Mouse (Mus musculus) midbrain, embryonic 15.5 days (tissue): ENCODE measurements around the gene Fcgbp. TPM values are rescaled to one million over a fixed set of nuclear protein-coding genes. Genes with fewer than 3 reads are reported as not detected.

Experiments used
- ATAC-seq: fragments of 200-750 bp; cut with Nextera tagmentation; replicated peaks from 2 replicates; pipeline ENCODE4 v1.8.0; 2017; ENCODE audit warnings: moderate TSS enrichment
- H3K27ac ChIP-seq: fragments of 300-500 bp; sonication (generic); 2 replicates; pipeline ENCODE4 v1.5.1; 2015; ENCODE audit warnings: mild to moderate bottlenecking, inconsistent platforms
- H3K27me3 ChIP-seq: fragments of 300-500 bp; sonication (generic); replicated peaks from 2 replicates; pipeline ENCODE4 v1.6.1; 2015; ENCODE audit warnings: inconsistent platforms
- H3K36me3 ChIP-seq: fragments of 300-500 bp; sonication (generic); replicated peaks from 2 replicates; pipeline ENCODE4 v1.6.1; 2015; ENCODE audit warnings: inconsistent platforms
- H3K4me1 ChIP-seq: fragments of 300-500 bp; sonication (generic); 2 replicates; pipeline ENCODE4 v1.6.1; 2015; ENCODE audit warnings: inconsistent platforms
- H3K4me2 ChIP-seq: fragments of 300-500 bp; sonication (generic); 2 replicates; pipeline ENCODE4 v1.6.1; 2015; ENCODE audit warnings: inconsistent platforms, mild to moderate bottlenecking, moderate library complexity
- H3K4me3 ChIP-seq: fragments of 300-500 bp; sonication (generic); 2 replicates; pipeline ENCODE4 v1.5.1; 2015; ENCODE audit warnings: mild to moderate bottlenecking, inconsistent platforms
- H3K9ac ChIP-seq: fragments of 300-500 bp; sonication (generic); 2 replicates; pipeline ENCODE4 v1.6.1; 2015; ENCODE audit warnings: mild to moderate bottlenecking, inconsistent platforms
- H3K9me3 ChIP-seq: fragments of 300-500 bp; sonication (generic); 2 replicates; pipeline ENCODE4 v1.6.1; 2016; ENCODE audit warnings: inconsistent platforms
- WGBS: fragments of 180-500 bp; shearing (Covaris S2); methylation state at CpG from one replicate; pipeline ENCODE4 v1.1.7; 2015; ENCODE audit warnings: mixed read lengths; 5-methylcytosine and 5-hydroxymethylcytosine counted together
- polyA plus RNA-seq: library from polyadenylated mRNA; unstranded; fragments of >200 nt; fragmentation: Nextera tagmentation; extraction: Ambion mirVana; gene quantifications from 2 replicates; pipeline ENCODE4 v1.2.1, GENCODE M21; 2015

The Fcgbp gene
- polyA plus RNA-seq: 0.51 and 0.66 TPM in 2 replicates

- Histone ChIP-seq H3K9ac (no peak within 1 kb of the TSS), H3K4me1 (no peaks in the 10 kb centered on the region), H3K27ac (no peak within 1 kb of the TSS), H3K4me2 (no peak within 1 kb of the TSS), H3K4me3 (no peak within 1 kb of the TSS), H3K9me3 (no peaks in the 10 kb centered on the region), H3K27me3 (no peaks in the 10 kb centered on the region), H3K36me3 (no peaks in the 10 kb centered on the region)
- 88% methylated on average over 21 of the region's 21 CpGs for WGBS
- no peak for ATAC-seq
Observed at GRCm38 (mm10) chr7:28070531-28071298, at the start of gene Fcgbp. Gene Fcgbp, plus strand, starts transcription at chr7:28071236.

DNA sequence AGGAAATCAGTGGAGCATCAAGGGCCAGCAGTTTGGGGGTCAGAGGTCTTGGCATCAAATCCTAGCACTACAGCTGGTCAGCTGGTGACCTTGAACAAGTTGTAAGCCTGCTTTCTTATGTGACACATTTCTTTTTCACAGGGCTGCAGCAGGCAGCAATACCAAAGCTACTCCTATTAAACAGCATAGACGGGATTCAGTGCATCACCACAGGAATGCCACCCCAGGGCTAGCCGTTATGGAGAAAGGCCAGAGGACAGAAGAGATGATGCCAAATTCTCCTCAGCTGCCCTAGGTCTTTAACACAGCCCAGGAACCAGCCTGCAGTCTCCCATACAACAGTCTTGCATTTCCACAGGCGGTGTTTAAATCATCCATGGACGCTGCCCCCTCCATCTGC lies 26.5 kb upstream of the Fcgbp start:
- Histone ChIP-seq H3K36me3 (peaks cover 67% of the 10 kb centered on the region), H3K4me1 (peaks cover 10% of the 10 kb centered on the region), H3K4me3 (no peak overlapping the region), H3K9ac (no peak overlapping the region), H3K4me2 (no peak overlapping the region), H3K27ac (no peak overlapping the region), H3K9me3 (no peaks in the 10 kb centered on the region), H3K27me3 (no peaks in the 10 kb centered on the region)
- no peak for ATAC-seq
- WGBS: 87% methylated on average over 4 of the region's 4 CpGs

- Histone ChIP-seq H3K4me3 (peak within 1 kb of the TSS; percentile 90), H3K27ac (peak within 1 kb of the TSS; percentile 61; the same call in 1 of the 2 replicates), H3K4me1 (peaks cover 13% of the 10 kb centered on the region), H3K9ac (peak within 1 kb of the TSS; percentile 88), H3K36me3 (peaks cover 38% of the 10 kb centered on the region), H3K27me3 (no peaks in the 10 kb centered on the region), H3K9me3 (no peaks in the 10 kb centered on the region), H3K4me2 (peak within 1 kb of the TSS; percentile 82)
- under 1% methylated on average over 52 of the region's 52 CpGs for WGBS
- peak; percentile 97 for ATAC-seq
Observed at GRCm38 (mm10) chr7:28049476-28050409, 21.3 kb upstream of the Fcgbp start, which contains the start of gene Psmc4. Gene Psmc4, minus strand, starts transcription at chr7:28050101.

DNA sequence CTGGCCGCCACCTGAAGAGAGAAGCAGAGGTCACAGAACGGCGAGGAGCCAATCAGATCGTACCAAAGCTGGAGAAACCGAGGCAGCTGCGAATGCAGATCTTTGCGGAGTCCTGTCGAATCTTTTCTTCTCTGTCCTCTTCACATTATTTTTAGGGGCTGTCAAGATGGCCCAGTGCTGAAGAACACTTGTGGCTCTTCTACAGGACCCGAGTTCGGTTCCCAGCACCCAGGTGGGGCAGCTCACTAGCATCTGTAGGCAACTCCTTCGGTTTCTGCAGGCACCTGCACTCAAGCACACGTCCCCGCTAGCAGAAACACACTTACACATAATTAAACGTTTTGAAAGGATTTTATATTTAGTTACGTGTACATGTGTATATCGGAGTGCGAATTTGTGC lies 20.5 kb upstream of the Fcgbp start:
- Histone ChIP-seq H3K9ac (no peak overlapping the region), H3K36me3 (peaks cover 29% of the 10 kb centered on the region), H3K4me2 (peak overlapping the region; percentile 34), H3K9me3 (no peaks in the 10 kb centered on the region), H3K27ac (no peak overlapping the region), H3K27me3 (no peaks in the 10 kb centered on the region), H3K4me1 (peaks cover 13% of the 10 kb centered on the region), H3K4me3 (peak overlapping the region; percentile 90)
- peak; percentile 8; the same call in 1 of the 2 replicates for ATAC-seq
- WGBS: 60% methylated on average over 17 of the region's 17 CpGs

DNA sequence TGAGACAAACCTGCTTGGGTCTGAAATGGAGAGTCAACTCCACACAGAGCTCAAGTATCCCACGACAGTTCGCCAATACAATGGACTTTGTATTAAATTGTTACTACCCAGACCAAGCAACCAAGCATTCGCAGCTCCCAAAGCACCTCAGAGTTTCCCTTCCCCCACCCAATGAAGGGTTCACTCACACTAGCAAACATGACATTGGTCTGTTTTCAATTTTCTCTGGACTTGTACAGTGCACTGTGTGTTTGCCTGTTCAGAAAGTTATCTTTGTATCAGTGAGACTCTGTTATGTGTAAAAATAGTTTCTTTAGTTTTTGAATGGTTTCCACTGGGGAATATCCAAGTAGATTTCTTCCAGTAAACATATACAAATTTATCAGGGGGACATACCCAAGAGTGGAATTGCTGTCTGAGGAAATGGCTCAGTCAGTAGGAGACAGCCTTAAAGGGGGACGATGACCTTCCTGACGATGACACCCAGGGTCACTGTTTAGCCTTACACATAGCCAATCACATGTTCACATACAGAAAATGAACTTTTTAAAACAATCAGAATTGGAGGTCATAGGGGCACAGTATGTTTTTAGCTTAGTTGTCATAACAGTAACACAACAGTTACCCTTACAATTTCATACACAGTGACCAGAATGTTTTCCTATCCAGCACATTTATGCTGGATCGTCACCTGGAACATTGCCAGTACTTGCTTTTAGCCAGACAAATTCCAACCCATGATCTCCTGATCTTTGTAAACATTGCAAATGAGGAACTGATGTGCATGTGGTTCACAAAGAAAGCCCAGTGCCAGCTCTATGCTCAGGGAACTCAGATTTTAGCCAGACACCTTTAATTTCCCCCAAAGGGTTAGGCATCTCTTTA lies 17.7 kb upstream of the Fcgbp start:
- Histone ChIP-seq H3K4me1 (peaks cover 13% of the 10 kb centered on the region), H3K9me3 (no peaks in the 10 kb centered on the region), H3K27me3 (no peaks in the 10 kb centered on the region), H3K9ac (no peak overlapping the region), H3K27ac (no peak overlapping the region), H3K4me3 (no peak overlapping the region), H3K4me2 (no peak overlapping the region), H3K36me3 (peaks cover 4% of the 10 kb centered on the region; the same call in 1 of the 2 replicates)
- no peak for ATAC-seq
- WGBS: 84% methylated on average over 6 of the region's 6 CpGs

GRCm38 (mm10) chr7:28059972-28060371 lies 11.1 kb upstream of the Fcgbp start:
- H3K4me2 ChIP-seq: no peak overlapping the region
- WGBS: 97% methylated on average over 1 of the region's 1 CpGs
- H3K4me1 ChIP-seq: no peaks in the 10 kb centered on the region
- H3K4me3 ChIP-seq: no peak overlapping the region
- H3K27ac ChIP-seq: no peak overlapping the region
- no peak overlapping the region for H3K9ac ChIP-seq
- ATAC-seq: no peak
- no peaks in the 10 kb centered on the region for H3K27me3 ChIP-seq
- H3K9me3 ChIP-seq: no peaks in the 10 kb centered on the region
- H3K36me3 ChIP-seq: no peaks in the 10 kb centered on the region

DNA sequence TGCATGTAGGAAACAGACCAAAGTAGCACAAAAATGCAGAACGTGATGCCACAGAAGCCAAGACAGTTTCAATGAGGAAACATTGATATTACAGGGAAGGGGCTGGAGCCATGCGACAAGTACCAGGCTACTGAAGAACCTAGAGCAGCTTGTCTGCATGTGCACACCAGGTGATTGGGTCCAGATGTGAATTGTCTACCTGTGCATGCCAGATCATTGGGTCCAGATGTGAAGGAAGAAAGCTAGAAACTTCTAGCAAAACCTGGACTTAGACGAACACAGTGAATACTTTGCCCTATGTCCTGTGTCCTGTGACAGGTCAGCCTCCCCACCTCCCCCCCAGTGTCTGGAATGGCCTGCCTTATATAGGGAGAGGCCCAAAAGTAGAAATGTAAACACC lies 2.4 kb upstream of the Fcgbp start:
- Histone ChIP-seq H3K4me2 (no peak overlapping the region), H3K4me3 (no peak overlapping the region), H3K27me3 (no peaks in the 10 kb centered on the region), H3K4me1 (no peaks in the 10 kb centered on the region), H3K27ac (no peak overlapping the region), H3K9ac (no peak overlapping the region), H3K36me3 (no peaks in the 10 kb centered on the region), H3K9me3 (no peaks in the 10 kb centered on the region)
- ATAC-seq: no peak
- WGBS: 81% methylated on average over 3 of the region's 3 CpGs

DNA sequence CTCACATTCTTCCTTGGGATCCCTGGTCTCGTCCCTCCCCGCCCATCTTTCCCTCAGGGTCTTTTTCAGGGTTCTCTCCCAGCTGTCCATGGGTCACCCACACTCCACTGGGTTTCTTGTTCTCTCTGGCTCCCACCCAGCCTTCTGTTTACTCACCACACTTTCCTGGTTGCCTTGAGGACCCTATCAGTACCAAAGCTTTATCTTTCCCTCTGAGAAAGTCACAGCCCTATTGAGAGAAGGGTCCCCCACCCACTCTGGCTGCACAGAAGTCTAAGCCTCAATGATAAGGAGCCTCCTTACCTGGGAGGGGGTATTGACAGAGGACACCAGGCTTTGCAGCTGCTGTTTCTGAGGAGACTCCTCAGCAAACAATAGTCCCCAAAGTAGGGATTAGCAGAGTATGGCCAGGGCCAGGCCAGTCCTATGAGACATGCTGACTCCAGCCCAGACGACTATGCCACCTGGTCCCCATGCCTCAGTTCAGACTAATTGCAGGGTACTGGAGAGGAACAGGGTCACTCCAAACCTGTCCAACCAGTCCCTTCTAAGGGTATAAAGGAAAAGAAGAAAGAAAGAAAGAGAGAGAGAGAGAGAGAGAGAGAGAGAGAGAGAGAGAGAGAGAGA lies 1.4 kb upstream of the Fcgbp start:
- no peak overlapping the region for H3K9ac ChIP-seq
- no peaks in the 10 kb centered on the region for H3K27me3 ChIP-seq
- ATAC-seq: no peak
- H3K36me3 ChIP-seq: no peaks in the 10 kb centered on the region
- H3K4me3 ChIP-seq: no peak overlapping the region
- WGBS: 41% methylated on average over 3 of the region's 3 CpGs
- no peak overlapping the region for H3K4me2 ChIP-seq
- no peaks in the 10 kb centered on the region for H3K9me3 ChIP-seq
- H3K27ac ChIP-seq: no peak overlapping the region
- no peaks in the 10 kb centered on the region for H3K4me1 ChIP-seq

- Histone ChIP-seq H3K4me1 (no peaks in the 10 kb centered on the region), H3K9me3 (no peaks in the 10 kb centered on the region), H3K4me2 (no peak overlapping the region), H3K4me3 (no peak overlapping the region), H3K27me3 (no peaks in the 10 kb centered on the region), H3K9ac (no peak overlapping the region), H3K36me3 (no peaks in the 10 kb centered on the region), H3K27ac (no peak overlapping the region)
- 80% methylated on average over 7 of the region's 7 CpGs for WGBS
- ATAC-seq: no peak
Observed at GRCm38 (mm10) chr7:28084215-28084614, 13.2 kb downstream of the Fcgbp start.

GRCm38 (mm10) chr7:28086236-28086635 lies 15.2 kb downstream of the Fcgbp start:
- no peaks in the 10 kb centered on the region for H3K36me3 ChIP-seq
- H3K4me2 ChIP-seq: no peak overlapping the region
- H3K9me3 ChIP-seq: no peaks in the 10 kb centered on the region
- H3K4me1 ChIP-seq: no peaks in the 10 kb centered on the region
- ATAC-seq: no peak
- H3K27ac ChIP-seq: no peak overlapping the region
- no peaks in the 10 kb centered on the region for H3K27me3 ChIP-seq
- H3K9ac ChIP-seq: no peak overlapping the region
- 83% methylated on average over 16 of the region's 16 CpGs for WGBS
- no peak overlapping the region for H3K4me3 ChIP-seq

- H3K4me3 ChIP-seq: no peak overlapping the region
- peak overlapping the region; percentile 8; the same call in 1 of the 2 replicates for H3K9ac ChIP-seq
- no peak overlapping the region for H3K4me2 ChIP-seq
- 43% methylated on average over 11 of the region's 11 CpGs for WGBS
- no peaks in the 10 kb centered on the region for H3K36me3 ChIP-seq
- H3K9me3 ChIP-seq: no peaks in the 10 kb centered on the region
- H3K4me1 ChIP-seq: no peaks in the 10 kb centered on the region
- no peak for ATAC-seq
- no peaks in the 10 kb centered on the region for H3K27me3 ChIP-seq
- no peak overlapping the region for H3K27ac ChIP-seq
Observed at GRCm38 (mm10) chr7:28093541-28093940, 22.5 kb downstream of the Fcgbp start.
